Mouse (Mus musculus): ENCODE measurements around the gene Slmap.
A peak's percentile ranks its signal among the peaks of the same experiment; 100 is the strongest.
"Not testable (repeated sequence)": the region's sequence is repeated elsewhere in the genome, so short reads cannot be mapped to it uniquely, and the experiment has no call there.

Gene Slmap

GRCm38 (mm10) chr14:26534757-26535479, at the start of gene Slmap:
TSS of gene Slmap (minus strand) at chr14:26534931.
- DNase-seq (ENCODE audit: low read depth, low spot score), result peak; percentile 99

- DNase-seq (ENCODE audit: low read depth, low spot score), result no peak
These were observed 48.9 kb upstream of the Slmap start for GRCm38 (mm10) chr14:26583645-26584044.

- peak; percentile 95 for DNase-seq (ENCODE audit: low read depth, low spot score)
These were observed 44.9 kb upstream of the Slmap start for GRCm38 (mm10) chr14:26579346-26580343.

GRCm38 (mm10) chr14:26578791-26579191, 44.1 kb upstream of the Slmap start:
- peak; percentile 57 for DNase-seq (ENCODE audit: low read depth, low spot score)

- no peak for DNase-seq (ENCODE audit: low read depth, low spot score)
These were observed 41.6 kb upstream of the Slmap start for GRCm38 (mm10) chr14:26576255-26576780.

GRCm38 (mm10) chr14:26573556-26573955, 38.8 kb upstream of the Slmap start, which contains the start of gene Dennd6a:
TSS of gene Dennd6a (plus strand) at chr14:26573856.
- not testable (repeated sequence) for DNase-seq (ENCODE audit: low read depth, low spot score)

GRCm38 (mm10) chr14:26571951-26572675, 37.4 kb upstream of the Slmap start:
- no peak for DNase-seq (ENCODE audit: low read depth, low spot score)

GRCm38 (mm10) chr14:26569880-26570279, 35.1 kb upstream of the Slmap start:
- no peak for DNase-seq (ENCODE audit: low read depth, low spot score)

GRCm38 (mm10) chr14:26562247-26562646, 27.5 kb upstream of the Slmap start:
- DNase-seq (ENCODE audit: low read depth, low spot score), result no peak

- no peak for DNase-seq (ENCODE audit: low read depth, low spot score)
These were observed 23.8 kb upstream of the Slmap start for GRCm38 (mm10) chr14:26558536-26558935.

- peak; percentile 70 for DNase-seq (ENCODE audit: low read depth, low spot score)
These were observed 22.9 kb upstream of the Slmap start for GRCm38 (mm10) chr14:26557581-26557980.

- no peak for DNase-seq (ENCODE audit: low read depth, low spot score)
These were observed 18.1 kb upstream of the Slmap start for GRCm38 (mm10) chr14:26552853-26553252.

GRCm38 (mm10) chr14:26552441-26552840, 17.7 kb upstream of the Slmap start:
- DNase-seq (ENCODE audit: low read depth, low spot score), result no peak

- DNase-seq (ENCODE audit: low read depth, low spot score), result no peak
These were observed 16.0 kb upstream of the Slmap start for GRCm38 (mm10) chr14:26550712-26551111.

GRCm38 (mm10) chr14:26547516-26548488, 13.1 kb upstream of the Slmap start:
- DNase-seq (ENCODE audit: low read depth, low spot score), result no peak

- no peak for DNase-seq (ENCODE audit: low read depth, low spot score)
These were observed 7.4 kb upstream of the Slmap start for GRCm38 (mm10) chr14:26542136-26542535.

GRCm38 (mm10) chr14:26540577-26540976, 5.8 kb upstream of the Slmap start:
- DNase-seq (ENCODE audit: low read depth, low spot score), result no peak

GRCm38 (mm10) chr14:26539241-26539640, 4.5 kb upstream of the Slmap start:
- no peak for DNase-seq (ENCODE audit: low read depth, low spot score)

GRCm38 (mm10) chr14:26533821-26534756, 642 bp downstream of the Slmap start:
- DNase-seq (ENCODE audit: low read depth, low spot score), result peak; percentile 59

All from ZHBTc4 (cell line).